Mouse (Mus musculus) NIH3T3 (cell line): ENCODE data around the gene Tmem108.

Source experiments
- DNase-seq: peaks from one replicate; pipeline ENCODE4 v3.0.0-alpha.2; 2012; ENCODE audit warnings: low read depth

Tmem108 gene

GRCm38 (mm10) chr9:103495391-103495790 lies 266.2 kb downstream of the Tmem108 start:
- DNase-seq: no peak

DNA sequence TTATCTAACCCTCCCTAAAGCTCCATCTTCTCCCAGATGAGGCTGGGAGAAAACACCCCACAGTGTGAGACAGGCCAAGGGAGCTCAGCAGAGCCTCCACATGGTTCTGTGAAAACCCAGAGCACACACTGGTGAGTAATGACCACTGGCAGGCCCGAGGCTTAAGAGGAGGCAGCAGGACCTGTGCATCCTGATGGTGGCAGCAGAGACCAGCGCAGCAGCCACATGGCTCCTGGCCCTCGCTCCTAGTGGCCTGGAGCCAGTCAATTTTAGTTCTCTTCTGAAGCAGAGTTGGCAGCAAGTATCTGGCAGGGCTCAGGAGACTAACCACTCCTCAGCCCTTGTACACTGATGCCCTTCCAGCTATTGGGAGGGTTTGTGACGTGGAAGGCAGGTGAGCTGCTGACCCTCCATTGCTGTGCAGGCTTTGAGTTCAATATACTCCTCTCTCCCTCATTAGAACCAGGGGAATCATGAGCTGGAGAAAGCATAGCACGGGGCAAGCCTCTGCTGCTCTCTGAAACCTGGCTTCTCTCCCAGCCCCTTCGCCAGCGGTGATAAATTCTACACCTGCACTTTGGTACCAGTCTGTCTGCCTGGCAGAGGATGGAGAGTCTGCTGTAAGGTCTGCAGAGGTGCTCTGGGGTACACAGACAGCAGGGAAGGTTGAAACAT lies 267.2 kb downstream of the Tmem108 start:
- peak; percentile 82 for DNase-seq

GRCm38 (mm10) chr9:103491985-103492384 lies 269.7 kb downstream of the Tmem108 start:
- DNase-seq: no peak

DNA sequence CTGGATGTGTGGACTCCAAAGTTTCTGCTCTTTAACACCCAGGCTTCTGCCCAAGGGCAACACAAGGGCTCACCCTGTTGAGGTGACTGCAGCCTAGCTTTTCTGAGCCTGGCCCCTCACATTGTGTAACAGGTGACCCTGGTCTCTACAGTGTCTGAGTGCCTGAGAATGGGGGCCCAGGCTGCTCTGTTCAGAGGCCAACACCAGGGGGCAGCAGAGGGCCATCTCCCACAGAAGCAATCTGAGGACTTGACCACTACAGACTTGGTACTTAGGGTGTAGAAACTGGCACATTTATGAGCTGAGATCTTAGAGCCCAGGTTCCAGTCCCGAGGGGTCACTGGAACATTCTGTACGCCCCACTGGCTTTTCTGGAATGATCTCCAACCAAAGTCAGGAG lies 271.2 kb downstream of the Tmem108 start:
- DNase-seq: peak; percentile 74

DNA sequence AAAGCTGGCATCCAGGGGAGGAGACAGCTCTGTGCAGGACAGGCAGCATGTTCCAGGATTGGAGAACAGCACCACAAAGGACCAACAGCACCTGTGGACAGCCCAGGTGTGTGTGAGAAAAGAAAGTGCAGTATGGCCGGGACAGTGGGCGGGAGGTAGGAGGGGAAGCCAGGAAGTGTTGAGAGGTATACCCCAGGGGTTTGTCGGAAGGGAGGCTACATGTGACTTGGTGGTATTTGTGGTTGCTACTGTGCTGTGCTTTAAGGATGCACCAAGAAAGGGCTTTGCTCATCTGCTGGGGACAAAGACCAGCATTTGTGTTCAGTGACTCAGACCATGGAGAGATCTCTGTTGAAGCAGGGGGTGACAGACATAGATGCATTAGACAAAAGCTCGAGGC lies 271.8 kb downstream of the Tmem108 start:
- no peak for DNase-seq

DNA sequence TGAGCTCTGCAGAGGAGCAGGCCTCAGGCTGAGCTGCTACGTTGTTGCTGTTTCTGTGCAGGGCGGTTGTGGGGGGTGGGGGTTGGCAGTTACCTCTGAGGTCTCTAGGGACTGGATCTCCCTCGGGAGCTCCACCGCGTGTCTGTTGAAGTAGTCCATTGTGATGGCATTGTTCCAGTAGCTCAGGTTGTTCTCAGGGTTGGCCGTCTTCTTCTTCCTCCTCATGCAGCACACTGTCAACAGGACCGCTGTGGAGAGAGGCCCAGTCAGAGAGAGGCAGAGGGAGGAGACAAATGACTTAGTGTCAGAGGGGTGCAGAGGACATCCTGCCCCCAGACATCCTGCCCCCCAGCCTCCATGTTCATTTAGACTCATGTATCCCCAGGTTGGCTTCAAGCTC lies 272.5 kb downstream of the Tmem108 start:
- no peak for DNase-seq

- DNase-seq: no peak
Observed at GRCm38 (mm10) chr9:103486262-103486661, 275.4 kb downstream of the Tmem108 start.

GRCm38 (mm10) chr9:103485606-103486005 lies 276.0 kb downstream of the Tmem108 start:
- DNase-seq: no peak

- DNase-seq: peak; percentile 55
Observed at GRCm38 (mm10) chr9:103480603-103481220, 280.9 kb downstream of the Tmem108 start.

DNA sequence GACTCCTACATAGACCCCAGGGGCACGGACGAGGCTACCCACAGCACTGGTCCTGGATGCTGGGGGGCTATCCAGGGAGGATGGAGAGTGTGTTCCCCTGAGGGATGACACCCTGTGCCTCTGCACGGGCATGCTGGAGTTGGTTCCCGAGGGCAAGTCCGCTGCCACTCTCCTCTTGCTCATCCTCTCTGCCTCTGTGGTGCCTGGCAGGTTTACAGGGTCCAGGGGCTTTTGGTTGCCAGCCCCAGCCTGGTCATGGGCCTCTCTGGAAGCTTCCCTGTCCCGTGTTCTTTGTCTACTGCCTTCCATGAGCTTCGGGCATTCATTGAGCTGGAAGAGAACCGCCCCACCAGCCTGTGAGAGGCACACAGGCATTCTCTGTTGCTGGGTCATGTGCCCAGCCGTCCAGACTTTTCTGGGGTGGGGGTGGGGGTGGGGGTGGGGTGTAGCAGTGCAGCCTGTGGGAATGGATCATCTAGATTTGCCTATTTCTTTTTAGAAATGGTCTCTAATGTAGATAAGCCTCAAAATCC lies 281.5 kb downstream of the Tmem108 start, which contains the start of gene Bfsp2:
Gene Bfsp2 (minus strand): TSS at position 377 of the 533 bp plus-strand sequence.
- DNase-seq: no peak

GRCm38 (mm10) chr9:103475414-103475813 lies 286.2 kb downstream of the Tmem108 start:
- DNase-seq: no peak

DNA sequence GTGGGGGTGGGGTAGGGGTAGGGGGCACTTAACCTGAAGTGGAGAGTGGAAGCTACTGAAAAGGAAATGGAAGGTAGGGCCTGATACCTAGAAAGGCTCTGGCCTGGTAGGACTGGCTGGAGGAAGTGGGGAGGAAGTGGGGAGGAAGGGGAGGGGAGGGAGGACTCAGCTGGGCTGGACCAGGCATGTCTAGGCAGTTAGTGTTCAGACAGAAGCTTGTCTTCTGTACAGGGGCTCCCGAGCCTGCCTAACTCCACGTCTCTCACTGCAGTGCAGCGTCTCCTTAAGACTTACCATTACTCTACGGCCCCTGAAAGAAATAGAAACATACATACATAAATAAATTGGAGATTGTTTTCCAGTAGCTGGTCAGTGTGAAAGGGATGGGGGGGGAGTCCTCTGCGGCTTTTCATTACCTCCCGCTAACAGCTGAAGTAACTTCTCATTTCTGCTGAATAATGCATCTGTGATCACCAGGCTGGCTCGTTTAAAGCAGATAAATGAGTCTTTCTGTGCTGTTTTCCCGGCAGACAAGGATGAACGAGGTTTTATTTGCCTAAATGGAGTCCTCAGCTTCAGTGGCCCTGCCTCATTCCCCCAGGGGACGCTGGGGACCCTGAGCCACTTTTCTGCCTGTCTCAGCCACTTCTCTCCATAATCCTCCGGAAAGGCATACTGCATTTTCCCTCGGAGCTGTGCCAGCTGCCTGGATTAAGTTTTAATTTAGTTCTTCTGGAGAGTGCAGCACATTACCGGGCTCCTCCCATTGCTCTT lies 287.5 kb downstream of the Tmem108 start:
- no peak for DNase-seq

DNA sequence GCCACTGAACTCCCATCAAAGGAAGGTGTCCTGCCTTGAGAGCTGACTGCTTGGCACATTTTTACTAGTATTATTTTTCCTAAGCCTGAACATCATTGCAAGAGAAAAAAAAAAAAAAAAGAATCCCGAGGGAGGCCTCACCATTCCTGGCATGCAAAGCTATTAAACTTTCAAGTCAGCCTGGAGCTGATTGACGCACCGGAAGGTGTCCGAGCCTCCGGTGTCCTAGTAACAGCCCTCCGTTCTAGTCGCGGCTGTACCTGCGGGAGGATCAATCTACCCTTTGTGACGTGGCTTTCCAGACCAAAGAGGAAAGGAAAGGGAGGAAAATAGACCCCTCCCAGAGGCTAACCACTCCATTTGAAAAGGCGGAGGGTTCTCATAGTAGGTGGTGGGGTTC lies 289.9 kb downstream of the Tmem108 start:
- DNase-seq: no peak

DNA sequence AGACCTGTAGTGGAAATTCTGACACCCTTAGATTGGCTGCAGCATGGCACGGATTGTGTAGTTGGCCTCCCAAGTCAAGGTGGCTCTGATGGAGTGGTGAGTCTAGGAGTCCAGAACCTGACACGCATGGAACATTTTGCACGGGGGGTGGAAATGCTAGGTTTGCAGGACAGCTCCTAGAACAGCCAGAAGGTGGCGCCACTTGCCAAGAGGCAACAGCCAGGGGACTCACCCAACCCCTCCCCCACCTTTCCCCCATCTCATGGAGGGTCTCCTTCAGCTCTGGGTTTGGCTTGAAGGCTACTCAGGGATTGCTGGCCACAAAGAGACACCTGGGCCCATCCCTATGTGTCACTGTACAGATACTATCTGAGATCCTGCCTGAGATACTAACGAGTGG lies 292.1 kb downstream of the Tmem108 start:
- DNase-seq: no peak

GRCm38 (mm10) chr9:103468911-103469310 lies 292.7 kb downstream of the Tmem108 start:
- no peak for DNase-seq

DNA sequence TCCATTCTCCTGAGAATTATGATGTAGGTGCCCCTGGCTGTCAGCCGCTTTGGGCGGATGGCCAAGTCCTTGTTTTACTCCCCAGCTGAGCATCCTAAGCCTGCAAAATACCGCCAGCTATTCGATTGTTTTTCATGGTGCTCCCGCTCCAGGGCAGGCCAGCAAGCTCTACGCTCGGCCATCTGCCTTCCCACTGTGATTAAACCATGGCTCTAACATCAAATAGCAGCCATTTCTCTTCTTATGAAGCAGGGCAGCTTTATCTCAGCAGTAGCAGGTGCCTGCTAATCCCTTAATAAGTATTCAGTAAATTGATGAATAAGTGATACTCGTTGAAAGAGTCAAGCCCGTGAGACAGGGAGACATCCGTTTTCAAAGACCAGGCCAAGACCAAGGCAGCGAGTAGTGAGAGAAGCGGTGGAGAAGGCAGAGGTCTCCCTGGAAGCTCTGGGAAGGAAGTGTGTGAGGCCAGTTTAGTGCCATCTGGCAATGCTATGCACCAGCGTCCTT lies 295.9 kb downstream of the Tmem108 start:
- no peak for DNase-seq

GRCm38 (mm10) chr9:103465293-103465692 lies 296.3 kb downstream of the Tmem108 start:
- no peak for DNase-seq

DNA sequence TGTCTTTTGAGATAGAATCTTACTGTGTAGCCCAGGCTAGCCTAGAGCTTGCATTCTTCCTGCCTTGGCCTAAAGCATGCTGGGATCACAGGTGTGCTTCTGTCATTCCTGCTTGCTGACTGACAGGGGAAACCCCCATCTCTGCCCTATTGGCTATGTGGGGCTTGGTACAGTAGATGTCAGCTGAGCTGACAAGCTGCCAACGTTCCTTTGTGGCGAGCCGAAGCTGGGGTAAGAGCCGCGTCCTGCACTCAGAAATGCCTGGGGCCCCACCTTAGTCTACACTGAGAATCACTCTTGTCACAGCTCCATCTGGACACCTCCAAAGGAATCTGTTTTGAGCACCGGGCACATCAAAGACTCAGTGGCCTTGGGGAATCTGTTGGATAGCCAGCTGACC lies 297.8 kb downstream of the Tmem108 start:
- no peak for DNase-seq

GRCm38 (mm10) chr9:103459839-103460238 lies 301.8 kb downstream of the Tmem108 start:
- DNase-seq: no peak

DNA sequence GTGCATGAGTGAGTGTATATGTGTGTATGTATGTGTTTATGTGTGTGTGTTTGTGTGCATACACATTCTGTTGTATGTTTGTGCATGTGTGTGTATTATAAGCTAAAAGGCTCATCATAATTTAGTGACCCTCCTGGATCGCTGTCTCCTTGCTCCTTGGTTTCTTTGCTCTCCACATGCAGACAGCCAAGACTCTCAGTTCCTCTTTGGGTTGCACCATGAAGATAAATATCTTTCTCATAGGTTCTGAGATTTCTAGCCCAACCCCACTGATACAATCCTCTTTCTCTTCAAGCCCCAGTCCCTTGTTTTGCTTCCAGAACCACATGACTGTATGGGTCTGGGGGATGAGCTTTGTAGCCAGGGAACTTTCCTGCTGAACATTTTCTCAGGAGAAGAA lies 302.3 kb downstream of the Tmem108 start:
- no peak for DNase-seq

DNA sequence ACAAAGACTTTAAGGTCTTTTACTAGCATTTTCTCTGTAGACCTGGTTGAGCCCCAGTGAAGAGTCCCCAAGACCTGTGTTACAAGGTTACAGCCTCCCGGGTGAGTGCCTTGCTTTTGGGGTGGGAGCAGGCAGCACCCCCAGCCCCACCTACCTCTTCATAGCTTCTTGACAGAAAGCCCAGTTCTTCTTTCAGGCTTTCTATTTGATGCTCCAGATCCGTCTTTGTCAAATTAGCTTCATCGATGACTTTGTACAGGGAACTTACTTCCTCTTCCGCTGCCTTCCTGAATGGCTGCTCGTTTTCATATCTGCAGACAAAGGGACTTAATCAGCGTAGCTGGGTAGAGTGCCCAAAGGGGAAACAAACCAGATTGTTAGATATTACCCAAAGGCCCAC lies 312.0 kb downstream of the Tmem108 start:
- DNase-seq: no peak

- DNase-seq: no peak
Observed at GRCm38 (mm10) chr9:103449092-103449491, 312.5 kb downstream of the Tmem108 start.

DNA sequence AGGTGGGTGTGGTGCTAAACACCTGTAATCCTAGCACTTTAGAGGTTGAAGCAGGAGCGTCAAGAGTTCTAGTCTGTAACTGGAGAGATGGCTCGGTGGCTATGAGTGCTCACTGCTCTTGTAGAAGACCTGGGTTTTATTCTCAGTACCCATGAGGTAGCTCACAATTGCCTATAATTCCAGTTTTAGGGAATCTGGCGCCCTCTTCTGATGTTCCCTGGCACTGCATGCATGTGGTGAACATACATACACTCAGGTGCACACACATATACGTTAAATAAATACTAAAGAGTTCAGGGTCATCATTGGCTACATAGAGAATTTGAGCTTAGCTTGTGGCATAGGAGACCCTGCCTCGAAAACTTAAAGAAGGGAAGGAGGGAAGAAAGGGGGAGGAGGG lies 317.0 kb downstream of the Tmem108 start:
- DNase-seq: no peak
